Mouse (Mus musculus) stomach, postnatal 0 days (tissue): ENCODE results near the gene Glyctk.

Experiments used
- CTCF ChIP-seq: IDR thresholded peaks from 2 replicates; pipeline ENCODE4 v1.5.1; 2016; ENCODE audit warnings: antibody characterized with exemption, low read depth, mild to moderate bottlenecking, moderate library complexity
- EP300 ChIP-seq: optimal IDR thresholded peaks from 2 replicates; pipeline ENCODE3; 2016; ENCODE audit warnings: antibody characterized with exemption

GRCm38 (mm10) chr9:106167703-106168102 is 9.8 kb upstream of the Glyctk start:
- TF ChIP-seq CTCF (no peak), EP300 (no peak)
